Mouse (Mus musculus) brain, embryonic 18.5 days (tissue): Measurements from ENCODE around the gene Mex3a.
A peak's percentile ranks its signal among the peaks of the same experiment; 100 is the strongest.

ENCODE experiments used
- DNase-seq: peaks from one replicate; pipeline ENCODE4 v3.0.0-alpha.2; 2012; ENCODE audit warnings: low read depth, low spot score

The Mex3a gene

DNA sequence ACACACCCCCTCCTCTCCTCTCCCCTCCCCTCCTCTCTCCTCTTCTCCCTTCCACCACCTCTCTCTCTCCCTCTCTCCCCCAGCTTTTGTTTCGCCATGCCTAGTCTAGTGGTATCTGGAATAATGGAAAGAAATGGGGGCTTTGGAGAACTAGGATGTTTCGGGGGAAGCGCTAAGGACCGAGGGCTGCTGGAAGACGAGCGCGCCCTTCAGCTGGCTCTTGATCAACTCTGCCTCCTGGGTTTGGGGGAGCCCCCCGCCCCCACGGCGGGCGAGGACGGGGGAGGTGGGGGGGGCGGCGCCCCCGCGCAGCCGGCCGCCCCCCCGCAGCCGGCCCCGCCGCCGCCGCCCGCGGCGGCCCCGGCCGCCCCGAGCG, at the start of gene Mex3a:
Gene Mex3a, plus strand, starts transcription at position 97 of the 376 bp plus-strand sequence.
- DNase-seq, result no peak

DNA sequence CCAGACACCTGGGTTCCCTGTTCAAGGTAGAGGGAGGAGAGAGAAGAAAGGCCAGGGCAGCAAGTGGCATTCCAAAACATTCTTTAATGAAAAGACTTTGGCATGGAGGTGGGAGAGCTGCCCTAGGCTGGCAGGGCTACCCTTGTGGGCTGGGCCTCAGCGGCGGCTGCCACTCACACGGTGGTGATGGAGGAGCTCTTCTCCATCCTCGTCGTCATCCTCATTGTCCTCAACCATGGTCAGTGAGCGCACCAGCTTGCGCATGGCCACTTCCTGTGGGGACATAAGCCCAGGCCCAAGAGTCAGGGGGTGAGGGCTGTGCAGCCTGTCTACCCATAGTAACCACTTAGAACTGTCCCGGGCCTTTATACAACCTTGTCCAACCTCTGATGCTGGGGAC, 49.1 kb upstream of the Mex3a start:
- DNase-seq, result no peak

DNA sequence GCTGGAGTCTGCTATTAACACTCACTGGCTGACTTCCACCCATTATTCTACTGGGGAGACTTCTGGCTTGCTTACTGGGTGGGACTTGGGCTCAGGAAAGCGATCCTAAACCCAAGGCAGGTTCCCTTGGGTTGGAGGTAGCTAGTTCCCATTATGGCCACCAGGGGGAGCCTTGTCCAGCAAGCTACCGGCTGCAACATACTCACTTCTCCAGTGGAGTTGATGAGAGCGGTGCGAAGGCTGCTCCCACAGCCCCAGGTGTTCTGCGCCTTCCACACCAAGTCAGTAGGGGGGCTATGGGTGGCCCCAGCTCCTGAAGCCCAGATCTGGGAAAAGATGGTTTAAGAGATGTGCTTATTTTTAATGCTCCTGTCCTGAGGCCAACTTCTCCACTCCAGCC, 48.6 kb upstream of the Mex3a start:
- DNase-seq, result no peak

DNA sequence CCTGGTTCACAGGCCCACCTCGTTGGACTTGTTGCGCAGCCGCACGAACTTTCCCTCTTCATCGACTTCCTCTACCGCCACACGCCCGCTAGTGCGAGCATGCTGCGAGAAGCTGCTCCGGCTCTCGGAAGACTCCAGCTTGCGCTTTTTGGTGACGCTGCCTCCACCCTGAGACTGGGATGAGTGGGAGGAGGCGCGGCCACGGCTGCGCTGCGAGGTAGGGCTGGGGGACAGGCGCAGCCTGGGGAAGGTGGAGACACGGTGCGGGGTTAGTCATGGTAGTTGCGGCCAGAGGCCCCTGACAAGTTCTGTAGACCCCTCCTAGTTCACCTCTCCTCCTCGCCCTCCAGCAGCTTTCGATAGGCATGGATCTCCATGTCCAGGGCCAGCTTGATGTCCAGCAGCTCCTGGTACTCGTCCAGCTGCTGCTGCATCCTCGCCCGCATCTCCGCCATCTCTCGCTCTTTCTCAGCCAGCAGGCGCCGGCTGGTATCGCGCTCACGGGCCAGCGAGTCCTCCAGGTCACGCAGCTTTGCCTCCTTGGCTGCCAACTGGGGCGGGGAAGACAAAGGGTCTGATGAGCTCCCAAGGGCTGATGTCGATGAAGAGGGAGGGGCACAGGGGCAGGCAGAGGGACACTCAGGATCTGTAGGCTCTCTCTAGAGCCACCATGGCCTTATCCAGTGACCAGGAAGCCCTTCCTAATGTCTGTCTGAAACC, 47.4 kb upstream of the Mex3a start:
- DNase-seq, result no peak

DNA sequence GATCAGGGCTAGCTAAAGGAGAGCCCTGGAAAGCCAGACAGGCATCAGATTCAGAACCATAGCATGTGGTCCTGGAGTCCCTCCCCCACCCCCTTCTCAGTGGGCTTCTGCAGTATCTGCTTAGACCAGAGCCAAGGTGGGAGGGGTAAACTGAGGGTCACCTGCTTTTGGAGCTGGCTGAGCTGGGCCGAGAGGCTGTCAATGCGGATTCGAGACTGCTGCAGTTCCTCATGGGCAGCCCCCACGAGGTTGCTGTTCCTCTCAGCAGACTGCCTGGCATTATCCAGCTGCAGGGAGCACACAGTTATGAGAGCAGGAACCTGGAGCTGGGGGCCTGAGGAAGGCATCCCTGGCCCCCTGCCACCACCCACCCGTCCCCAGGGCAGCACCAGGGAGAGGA, 46.2 kb upstream of the Mex3a start:
- no peak for DNase-seq

DNA sequence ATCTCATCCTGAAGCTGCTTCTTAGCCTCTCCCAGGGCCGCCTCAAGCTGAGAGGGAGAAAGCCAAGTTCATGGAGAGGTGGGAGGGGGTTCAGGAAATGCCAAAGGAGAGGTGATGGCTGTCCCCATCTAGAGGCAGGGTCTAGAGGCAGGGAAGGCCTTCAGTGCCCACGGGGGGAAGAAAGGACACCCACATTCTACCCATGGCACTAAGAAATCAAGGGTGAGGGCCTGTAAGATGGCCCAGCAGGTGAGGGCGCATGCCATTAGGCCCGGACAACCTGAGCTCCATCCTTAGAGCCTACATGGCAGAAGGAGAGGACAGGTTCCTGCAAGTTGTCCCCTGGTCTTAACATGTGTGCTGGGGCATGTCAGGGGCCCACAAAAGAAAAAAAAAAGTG, 45.3 kb upstream of the Mex3a start:
- no peak for DNase-seq

DNA sequence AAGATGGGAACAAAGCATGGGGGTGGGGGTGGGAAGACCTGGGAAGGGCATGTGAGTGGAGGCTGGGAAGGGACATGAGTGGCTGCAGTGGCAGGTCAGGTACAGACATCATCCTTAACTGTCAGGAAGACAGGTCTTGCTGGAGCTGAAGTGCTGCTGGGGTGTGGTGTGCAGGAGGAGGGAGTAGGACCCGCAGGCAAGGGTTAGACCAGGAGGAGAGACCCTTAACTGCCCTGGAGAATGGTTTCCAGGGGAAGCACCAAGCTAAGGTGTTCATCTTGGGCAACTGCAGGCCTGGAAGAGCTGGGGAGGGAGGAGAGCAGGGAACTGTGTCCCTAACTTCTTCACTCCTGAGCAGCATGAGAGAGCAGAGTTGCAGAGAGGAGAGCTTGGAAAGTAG, 44.8 kb upstream of the Mex3a start:
- no peak for DNase-seq

DNA sequence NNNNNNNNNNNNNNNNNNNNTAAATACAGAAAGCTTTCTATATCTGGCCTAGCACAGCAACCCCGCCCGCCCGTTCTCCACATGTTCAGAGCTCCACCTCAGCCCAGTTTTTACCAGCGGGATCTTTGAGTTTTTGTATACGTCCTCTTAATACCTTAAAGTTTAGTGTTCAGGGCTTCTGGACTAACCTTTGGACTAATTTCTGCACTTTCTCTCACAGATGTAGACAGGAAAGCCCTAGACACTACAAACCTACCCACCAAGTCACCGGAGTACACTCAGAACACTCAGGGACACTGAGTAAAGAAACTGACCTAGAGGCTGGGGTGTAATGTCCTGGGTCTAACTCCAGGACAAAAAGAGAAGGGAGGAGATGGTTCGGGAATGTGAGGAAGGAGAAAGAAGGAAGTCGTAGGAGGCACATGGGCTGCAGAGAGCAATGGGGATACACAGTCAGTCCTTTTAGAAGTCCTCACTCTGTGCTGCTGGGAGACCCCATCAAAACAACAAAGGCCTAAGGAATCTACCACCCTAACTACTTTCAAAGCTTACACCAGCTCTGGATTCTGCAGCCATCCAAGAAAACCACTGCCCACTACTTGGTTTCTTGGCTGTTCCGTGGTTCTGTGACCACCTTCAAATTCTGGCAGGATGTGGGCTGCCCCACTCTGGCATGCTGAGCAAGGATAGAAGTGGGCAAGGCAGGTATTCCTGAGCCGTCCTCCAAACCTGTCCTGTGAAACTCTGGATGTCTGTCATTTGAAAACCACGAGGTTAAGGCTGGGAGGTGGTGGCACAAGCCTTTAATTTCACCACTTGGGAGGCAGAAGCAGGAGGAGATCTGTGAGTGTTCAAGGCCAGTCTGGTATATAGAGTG, 38.3 kb upstream of the Mex3a start:
- no peak for DNase-seq

DNA sequence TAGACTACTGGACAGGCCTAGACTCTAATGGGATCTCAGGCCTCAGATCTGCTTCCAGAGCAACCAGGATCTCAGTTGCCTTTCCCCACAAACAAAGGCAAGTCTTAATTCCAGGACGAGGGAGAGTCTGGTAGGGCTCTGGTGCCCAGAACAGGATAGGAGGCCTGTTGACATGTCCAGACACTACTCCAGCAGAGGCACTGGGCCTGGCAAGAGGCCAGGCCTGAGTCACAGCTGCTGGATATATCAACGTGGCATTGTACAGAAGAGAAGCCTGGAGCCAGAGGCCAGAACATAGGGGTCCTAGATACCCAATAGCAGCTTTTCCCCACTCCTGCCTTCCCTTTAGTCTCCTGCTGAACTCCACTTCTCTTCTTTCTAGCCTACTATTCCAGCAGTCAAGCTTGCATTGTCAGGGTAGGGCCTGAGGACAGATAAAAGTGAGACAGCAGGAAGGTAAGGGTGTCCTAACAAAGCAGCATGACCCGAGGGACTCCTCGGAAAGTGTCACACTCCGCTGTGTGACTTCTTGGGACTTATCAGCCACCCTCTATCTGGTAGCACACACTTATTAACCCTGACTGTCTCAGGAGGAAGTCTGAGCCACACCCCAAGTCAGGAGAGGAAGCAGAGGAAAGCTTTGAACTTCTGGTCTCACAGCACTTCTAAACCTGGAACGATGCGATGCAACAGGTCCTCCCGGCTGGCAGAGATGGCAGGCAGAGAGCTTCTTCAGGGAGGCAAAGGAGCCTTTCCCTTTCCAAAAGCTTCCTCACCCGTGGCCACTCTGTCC, 37.2 kb upstream of the Mex3a start:
- no peak for DNase-seq

DNA sequence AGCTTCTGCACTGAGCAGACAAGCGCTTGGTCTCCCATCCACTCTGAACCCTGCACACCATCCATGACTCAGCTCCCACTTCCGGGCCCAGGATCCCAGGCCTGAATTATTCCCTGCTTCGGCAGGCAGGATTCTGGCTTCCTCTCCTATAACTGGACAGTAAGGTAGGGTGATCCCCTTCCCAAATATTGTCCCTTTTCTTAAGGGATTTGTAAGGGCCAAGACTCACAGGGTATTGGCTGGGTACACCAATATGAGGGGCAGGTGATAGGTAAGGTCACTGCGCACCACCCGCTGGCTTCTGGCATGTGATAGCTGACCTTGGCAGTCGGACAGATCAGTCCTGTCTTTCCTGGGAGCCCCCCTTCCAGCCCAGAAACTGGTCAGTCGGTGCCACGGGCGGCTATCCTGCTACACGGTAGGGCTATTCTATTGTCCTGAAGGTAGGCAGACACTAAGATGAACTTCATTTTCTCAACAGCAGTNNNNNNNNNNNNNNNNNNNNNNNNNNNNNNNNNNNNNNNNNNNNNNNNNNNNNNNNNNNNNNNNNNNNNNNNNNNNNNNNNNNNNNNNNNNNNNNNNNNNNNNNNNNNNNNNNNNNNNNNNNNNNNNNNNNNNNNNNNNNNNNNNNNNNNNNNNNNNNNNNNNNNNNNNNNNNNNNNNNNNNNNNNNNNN, 36.3 kb upstream of the Mex3a start:
- no peak for DNase-seq

DNA sequence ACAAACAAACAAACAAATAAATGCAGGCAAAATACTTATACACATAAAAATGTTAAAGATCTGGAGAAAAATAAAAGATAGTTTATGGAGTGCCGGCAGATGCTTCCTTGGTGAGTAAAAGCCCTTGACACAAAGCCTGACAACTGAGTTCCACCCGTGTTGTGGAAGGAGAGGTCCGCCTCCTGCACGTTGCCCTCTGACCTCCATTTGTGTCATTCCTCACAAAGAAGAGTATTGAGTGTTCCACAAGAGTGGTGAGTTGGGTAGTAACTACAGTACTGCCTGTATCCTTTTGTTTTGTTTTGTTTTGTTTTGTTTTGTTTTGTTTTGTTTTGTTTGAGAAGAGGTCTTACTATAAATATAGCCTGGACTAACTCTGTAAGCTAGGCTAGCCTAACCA, 32.6 kb upstream of the Mex3a start:
- DNase-seq, result no peak

DNA sequence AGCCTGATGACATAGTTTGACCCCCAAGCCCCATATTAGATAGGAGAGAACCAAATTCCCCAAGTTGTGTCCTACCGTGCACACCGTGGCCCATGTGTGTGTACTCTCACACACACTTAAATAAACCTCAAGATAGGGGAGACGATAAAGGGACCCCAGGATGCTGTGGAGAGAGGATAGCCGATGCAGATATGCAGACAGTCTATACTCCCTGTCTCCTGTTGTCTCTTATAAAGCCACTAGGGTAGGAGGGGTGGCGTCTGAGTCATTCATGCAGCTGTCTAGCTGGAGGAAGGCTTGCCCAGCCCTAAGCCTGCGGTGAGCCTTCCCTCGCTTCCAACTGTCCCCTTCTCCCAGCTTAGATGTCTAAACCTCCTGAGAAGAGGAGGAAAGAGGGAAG, 32.1 kb upstream of the Mex3a start:
- DNase-seq, result no peak

DNA sequence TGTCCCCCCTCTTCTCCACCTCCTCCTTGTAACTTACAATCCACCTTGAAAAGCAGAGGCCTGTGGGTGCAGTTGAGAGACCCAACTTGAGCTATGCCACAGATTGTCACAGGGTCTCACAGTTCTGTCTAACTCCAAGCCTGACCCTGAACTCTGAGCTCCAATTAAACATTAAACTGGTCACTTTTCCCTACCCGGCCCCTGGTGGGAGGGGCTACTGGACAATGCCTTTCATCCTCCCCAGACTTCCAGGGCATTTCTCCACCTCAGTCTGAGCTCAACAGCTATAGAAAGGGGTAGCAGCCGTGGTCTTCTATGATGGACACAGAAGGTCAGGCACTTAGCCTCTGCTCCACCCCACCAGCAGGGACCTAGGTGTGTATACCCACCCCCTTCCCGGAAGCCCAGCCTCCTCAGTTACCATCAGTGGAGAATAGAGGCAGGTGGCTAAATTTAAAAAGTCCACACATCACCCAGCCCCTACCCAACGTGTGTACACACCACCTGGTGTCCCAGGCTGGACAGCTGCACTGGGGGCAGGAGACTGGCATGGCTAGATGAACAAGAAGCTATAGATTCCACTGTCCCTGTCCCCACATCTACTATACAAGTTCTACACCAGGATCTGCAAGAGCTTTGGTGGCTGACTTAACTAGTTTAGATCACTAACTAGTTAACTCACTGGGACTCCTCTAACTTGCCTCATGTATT, 31.4 kb upstream of the Mex3a start:
- no peak for DNase-seq

DNA sequence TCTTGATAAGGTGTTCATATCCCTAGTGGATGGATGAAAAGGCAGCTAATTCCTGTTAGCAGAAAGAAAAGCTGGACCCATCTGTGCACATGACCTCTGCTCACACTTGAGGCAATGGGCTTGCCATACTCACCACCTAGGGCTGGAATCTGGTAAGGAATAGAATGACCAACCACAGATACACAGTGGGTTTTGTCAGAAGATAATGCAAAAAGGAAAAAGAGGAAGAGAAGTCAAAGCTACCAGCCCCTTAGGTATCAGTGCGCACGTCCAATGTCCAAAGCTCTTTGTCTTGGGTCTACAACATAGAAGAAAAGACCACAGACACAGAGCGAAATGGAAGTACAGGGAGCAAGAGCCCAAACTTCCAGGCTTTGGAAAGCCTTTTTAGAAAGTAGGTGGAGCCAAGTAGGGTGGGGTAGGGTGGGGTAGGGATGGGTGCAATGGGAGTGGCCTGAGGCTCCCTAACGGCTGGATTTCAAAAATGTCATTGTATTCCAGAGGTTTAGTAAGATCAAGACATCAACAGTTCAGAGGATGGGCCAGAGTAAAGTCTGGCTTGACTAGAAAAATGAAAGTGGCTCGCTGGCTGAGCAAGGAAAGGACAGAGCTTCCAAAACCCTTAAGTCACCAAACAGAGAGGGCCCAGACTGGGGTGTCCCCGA, 30.7 kb upstream of the Mex3a start:
- DNase-seq, result no peak

DNA sequence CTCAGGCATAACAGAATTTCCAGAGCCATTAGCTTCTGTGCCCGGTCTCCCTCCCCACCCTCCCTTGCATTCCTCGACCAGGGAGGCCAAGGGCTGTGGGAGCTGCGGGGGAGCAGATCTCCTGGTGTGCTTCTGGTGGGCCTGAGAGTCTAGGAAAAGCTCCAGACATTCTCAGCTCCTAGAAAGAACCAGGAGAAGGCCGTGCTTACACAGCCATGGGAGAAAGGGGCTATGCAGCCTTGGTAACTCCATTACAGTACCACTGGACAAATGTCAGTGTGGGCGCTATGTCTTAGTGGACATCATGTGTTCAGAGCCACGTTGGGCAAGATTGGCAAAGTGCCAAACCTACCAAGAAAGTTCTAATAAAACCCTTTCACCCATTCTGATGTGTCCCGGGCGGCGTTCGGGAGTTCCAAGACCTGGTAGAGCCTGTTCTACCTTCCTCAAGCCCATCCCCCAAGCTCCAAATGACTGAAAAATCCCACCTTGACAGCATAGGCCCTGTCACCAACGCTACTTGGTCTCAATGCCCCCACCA, 30.1 kb upstream of the Mex3a start:
- no peak for DNase-seq

DNA sequence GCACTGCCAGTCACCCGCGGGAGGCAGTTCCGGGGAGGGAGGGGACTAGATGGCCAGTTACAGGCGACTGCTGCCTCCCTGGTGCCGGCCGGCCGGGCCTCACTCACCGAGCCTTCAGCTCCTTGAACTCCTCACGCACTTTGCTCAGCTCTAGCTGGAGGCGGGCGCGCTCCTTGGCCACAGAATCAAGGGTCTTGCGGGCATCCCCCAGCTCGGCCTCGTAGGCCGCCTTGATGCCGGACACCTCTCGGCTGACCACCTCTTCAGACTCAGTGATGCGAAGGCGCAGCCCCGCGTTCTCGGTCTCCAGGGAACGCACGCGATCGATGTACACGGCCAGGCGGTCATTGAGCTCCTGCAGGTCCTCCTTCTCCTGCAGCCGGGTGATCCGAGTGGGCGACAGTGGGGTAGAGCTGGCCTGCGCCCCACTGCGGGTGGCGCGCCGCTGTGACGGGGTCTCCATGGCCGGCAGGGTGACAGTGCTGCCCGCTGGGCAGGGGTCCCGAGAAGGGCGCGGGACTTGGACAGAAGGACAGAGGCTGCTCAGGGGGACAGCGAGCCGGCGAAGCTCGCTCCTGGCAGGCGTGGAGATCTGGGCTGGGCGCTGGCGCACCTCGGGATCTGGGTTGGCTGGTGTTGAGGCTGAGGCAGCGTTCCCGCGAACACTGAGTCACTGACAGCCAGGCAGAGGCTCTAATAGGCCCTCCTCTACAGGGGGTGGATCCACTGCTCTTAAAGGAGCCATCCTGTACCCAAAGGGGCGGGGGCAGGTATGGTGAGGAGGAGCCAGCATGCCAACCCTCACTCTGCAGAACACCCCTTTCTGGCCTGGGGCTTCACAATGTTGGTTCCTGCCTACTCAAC, 29.3 kb upstream of the Mex3a start:
- peak; percentile 66 for DNase-seq

DNA sequence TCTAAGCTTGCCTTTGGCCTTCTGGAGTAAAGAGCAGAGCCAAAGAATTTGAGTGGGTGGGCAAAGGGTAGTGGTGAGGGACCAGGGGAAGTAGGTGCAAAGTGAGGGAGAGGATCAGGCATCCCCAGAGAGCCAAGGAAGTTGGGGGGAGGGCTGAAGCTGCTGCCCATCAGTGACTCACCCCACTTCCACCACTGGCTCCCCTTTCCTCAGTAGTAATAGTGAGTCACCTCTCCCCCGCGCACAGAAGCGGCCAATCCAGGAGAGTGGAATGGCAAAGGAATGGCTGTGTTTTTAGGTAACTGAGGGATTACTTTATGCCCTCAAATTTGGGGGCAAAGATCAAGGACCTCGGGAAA, 28.7 kb upstream of the Mex3a start:
- DNase-seq, result no peak

DNA sequence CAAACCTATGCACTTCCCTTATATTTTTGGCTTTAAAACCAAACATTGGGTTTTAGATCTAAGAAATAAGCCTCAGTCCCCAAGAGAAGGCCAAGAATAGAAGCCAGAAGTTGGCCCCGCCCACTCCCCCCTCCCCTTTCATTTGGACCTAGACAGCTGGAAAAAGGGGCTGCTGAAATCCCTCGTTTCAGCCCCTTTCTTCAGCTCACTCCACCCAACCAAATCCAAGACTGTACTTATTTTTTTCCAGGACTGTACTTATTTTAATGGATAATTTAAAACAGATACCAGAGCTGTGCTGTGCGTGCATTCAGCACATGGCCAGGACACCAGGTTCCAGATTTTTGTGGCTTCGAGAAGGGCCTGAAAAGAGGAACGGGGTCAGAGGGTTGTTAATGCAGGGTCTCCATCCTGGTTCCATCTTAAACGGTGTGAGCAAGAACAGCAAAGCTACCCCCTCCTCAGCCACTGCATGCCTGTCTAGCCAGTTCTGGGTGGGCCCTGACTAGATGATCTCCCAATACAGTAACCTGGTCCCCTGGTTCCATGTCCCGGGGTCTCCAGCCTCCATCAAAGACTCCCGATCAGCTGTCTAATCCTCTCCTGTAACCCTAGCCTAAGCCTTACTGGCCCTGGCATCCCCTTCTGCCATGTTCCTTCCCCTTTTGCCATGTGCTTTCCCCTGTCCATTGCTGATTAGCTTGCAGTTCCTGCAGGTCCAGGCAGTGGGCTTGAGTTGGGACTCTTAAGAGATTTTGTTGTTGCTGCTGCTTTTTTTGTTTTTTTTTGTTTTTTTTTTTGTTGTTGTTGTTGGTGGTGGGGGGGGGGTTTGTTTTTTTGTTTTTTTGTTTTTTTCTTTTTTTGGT, 28.1 kb upstream of the Mex3a start:
- DNase-seq, result no peak

DNA sequence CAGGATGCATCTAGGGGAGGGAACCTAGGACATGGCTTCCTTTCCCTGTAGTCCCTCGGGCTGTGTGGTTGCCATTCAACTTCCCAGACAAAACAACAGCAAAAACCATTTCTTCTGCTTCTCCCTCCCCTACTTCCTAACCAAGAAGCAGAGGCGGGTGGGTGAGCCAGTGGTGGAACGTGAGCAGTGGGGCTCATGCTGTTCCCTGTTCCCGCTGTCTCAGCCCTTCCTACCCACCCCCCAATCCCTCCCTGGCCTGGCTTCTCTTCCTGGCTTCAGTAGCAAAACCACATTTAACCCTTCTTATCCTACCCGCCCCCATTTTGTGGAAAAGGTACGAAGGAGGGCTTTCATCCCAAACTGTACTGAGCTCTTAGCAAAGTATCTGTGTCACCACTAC, 27.1 kb upstream of the Mex3a start:
- DNase-seq, result no peak
